Mouse (Mus musculus): ENCODE results near the gene Nudt16l1.

The Nudt16l1 gene

DNA sequence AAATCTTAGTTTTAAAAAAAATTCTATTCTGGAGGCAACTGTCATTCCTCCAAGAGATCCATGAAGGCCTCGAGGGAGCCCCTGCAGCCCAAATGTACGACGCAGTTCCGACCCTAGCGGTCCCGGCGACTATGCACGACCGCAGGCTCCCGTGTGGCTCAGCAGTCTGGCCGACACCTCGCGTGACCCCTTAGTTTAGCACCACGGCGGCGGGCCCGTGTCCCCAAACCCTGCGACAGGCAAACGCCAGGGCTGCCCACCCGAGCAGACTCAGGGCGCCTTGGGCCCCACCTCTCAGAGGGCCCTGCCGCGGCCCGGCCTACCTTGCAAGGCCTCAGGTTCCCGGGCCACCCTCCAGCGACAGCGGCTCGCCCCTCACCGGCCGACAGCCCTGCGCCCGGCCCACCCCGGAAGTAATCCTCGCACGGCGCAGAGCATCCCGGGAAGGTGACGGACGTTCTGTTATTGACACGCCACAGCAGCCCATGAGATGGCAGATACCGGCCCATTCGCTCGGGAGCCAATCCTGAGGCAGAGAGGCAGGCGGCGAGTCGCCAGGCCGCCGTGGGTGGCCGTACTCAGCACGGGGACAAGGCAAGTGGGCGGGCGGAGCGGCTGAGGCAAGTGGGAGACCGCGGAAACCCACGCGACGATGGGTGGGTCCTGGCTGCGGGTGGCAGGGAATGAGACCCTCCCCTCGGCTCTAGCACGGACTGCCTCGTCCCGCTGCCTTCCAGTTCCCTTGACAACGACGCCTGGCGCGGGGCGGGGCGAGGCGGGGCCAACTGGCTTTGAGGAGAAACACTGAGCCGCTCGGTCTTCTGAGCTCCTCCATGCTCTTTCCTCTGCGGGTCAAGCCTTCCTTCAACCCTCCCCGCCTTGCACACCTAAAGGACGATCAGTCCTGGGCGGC is 25.5 kb downstream of the Nudt16l1 start, which contains the start of gene Anks3:
Anks3 (minus strand) TSS at position 409 of the 913 bp plus-strand sequence.
- peak; percentile 61; the same call in 1 of the 2 replicates for TF ChIP-seq GATA4 (IDR thresholded peaks at IDR 0.05; ENCODE audit: insufficient replicate concordance, low read length)

DNA sequence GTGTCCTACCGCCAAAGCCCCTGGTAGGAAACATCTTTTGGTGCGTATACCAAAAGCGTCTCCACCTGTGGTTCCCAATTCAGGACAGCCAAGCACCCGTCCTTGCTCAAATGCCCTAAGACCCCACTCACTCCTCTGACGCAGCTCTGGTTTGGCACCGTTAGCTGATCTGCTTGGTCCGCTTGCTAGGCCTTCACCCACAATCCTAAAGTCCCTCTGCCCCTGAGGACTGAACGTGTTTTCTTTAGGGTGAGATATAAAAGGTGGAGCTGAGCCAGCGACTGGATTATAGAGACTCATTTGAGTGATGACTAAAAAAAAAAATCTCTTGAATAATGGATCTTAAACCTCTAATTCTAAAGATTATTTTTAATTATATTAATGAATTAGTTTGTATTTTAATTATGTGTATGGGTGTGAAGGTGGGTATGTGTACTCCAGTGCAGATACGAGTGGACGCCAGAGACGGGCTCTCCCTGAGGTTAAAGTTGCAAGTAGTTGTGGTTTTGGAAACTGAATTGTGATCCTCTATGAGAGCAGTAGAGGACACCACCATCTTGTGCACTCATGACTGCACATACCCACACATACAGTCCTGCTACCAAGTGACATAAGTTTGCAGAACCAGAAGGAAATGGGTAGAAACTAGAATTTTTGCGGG is 26.3 kb downstream of the Nudt16l1 start:
- no peak for TF ChIP-seq GATA4 (IDR thresholded peaks at IDR 0.05; ENCODE audit: insufficient replicate concordance, low read length)

DNA sequence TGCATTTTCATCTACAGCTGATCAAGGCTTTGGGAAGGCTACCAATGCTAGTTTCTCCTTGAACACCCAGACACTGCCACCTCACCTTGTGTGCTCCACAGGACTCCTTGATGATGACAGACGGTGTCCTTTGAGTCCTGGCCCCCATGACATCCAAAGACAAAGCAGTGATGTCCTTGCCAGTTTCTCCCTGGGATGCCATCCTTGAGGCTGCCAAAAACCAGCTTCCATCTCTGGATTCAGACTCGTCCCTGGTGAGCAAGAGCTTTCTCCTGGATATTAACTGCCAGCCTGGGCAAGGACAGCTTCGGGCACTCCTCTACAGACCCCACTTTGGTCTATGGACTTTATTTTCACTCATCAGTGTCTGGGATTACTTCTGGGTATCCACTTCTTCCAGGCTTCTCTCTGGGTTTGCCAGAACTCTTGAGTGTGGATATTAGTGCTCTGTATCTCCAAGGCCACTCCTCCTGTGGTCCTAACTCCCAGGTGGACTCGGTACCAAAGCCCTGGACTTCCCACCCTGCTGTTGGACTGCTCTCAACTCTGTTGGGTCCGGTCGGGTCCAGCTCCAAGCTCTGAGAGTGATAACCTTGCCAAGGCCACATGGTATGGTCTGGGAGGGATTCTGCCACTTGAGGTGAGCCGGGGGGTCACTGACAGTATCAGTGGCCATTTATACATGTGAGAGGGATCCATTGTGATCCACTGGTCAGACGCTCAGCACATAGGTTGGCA is 27.0 kb downstream of the Nudt16l1 start:
- no peak for TF ChIP-seq GATA4 (IDR thresholded peaks at IDR 0.05; ENCODE audit: insufficient replicate concordance, low read length)

DNA sequence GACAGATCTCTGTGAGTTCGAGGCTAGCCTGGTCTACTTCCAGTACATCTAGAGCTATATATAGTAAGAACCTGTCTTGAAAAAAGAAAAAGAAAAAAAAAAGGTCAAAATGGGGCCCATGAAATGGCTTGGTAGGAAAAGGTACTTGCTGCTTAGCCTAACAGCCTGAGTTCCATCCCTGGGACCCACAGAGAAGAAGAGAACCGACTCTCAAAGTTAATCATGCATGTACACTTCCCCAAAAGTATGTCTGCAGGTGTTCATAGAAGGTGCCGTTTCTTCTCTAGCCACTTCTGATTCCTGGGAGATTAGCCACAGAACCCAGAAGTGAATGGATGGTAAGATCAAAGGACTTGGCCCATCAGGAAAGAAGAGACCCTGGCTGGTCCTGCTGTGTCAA is 29.9 kb downstream of the Nudt16l1 start:
- TF ChIP-seq GATA4 (IDR thresholded peaks at IDR 0.05; ENCODE audit: insufficient replicate concordance, low read length) = no peak

DNA sequence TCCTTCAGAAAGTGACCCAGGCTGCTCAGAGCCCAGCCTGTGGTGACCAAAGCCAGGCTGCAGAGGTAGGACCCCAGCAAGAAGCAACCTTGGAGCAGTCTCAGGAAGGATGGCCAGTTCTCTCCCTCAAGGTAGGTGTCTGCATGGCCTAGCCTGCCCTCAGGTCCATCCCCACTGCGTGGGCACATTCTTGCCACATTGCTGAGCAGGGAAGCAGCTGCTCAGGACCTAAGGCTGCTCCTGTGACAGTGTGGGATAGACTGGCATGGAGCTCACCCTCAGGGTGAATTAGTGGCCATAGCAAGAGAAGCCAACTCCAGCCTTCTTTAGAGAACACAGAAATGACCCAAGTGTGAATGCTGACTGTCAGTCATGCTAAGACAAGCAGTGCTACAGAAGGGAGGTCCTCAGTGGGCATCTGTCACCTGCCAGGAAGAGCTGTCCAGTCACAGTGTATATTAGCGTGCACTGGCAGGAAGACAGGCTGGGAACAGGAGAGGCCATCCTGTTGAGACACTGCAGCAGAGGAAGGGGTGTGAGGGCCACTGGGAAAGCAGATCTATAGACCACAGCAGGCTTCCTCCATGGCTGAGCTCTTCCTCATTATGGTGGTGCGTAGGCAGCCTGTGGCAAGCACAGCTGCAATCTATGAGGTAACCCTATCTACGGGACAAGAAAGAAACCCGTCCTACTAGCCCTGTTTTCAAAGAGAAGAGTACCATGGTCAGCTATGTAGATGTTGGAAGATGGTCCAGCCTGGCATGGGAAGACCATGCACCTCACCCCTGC is 30.7 kb downstream of the Nudt16l1 start:
- TF ChIP-seq GATA4 (IDR thresholded peaks at IDR 0.05; ENCODE audit: insufficient replicate concordance, low read length) = no peak

DNA sequence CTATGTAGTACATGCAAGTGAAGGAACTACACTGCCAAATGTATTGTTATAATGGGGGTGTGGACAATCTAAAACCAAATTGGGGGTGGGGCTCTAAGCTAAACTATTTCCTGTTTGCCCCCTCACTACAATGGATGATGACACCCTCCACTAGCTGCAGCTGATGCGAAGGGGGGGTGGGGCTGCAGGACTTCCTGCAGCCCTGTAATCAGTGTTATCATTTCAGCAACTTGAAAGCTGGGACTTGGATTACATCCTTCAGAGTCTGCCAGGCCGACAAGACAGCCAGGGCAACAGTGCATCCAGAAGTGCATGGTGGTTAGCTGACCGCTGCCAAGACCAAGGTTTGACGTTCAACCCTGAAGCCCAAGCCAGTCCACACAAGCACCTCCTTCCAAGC is 33.1 kb downstream of the Nudt16l1 start:
- TF ChIP-seq GATA4 (IDR thresholded peaks at IDR 0.05; ENCODE audit: insufficient replicate concordance, low read length) = no peak; the same call in 1 of the 2 replicates

DNA sequence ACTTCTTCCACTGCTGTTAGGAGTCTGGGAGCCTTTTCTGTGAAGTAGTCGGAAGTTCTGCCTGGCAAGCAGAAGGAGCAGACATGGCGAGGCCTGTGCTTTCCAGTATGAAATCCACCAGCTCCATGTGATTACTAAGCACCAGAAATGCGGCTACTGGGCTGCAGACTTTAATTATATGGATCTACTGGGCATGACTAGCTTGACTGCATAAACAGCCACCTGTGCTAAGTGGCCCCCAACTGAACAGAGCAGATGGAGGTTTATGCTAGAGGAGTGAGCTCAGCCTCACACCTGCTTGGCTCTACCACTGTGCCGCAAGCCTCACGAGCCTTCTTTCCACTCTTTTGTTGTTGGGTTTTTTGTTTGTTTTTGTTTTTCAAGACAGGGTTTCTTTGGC is 36.0 kb downstream of the Nudt16l1 start:
- TF ChIP-seq GATA4 (IDR thresholded peaks at IDR 0.05; ENCODE audit: insufficient replicate concordance, low read length) = no peak

DNA sequence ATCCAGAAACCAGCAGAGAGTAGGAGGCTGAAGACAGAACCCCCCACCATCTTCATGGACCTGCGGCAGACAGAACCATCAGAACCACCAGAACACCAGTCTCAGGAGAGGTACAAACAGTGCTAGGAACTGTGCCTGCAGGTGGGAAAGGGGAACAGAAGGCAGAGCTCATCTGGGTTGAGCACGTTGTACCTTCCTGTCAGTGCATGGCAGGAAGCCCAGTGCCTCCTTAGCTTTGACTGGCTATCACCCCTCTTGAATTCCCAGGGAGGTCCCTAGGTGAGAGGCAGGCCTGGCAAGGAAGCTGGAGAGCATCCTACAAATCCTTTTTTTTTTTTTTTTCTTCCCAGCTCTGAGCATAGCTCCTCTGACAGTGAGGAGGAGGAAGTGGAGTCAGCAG is 37.6 kb downstream of the Nudt16l1 start:
- no peak for TF ChIP-seq GATA4 (IDR thresholded peaks at IDR 0.05; ENCODE audit: insufficient replicate concordance, low read length)

DNA sequence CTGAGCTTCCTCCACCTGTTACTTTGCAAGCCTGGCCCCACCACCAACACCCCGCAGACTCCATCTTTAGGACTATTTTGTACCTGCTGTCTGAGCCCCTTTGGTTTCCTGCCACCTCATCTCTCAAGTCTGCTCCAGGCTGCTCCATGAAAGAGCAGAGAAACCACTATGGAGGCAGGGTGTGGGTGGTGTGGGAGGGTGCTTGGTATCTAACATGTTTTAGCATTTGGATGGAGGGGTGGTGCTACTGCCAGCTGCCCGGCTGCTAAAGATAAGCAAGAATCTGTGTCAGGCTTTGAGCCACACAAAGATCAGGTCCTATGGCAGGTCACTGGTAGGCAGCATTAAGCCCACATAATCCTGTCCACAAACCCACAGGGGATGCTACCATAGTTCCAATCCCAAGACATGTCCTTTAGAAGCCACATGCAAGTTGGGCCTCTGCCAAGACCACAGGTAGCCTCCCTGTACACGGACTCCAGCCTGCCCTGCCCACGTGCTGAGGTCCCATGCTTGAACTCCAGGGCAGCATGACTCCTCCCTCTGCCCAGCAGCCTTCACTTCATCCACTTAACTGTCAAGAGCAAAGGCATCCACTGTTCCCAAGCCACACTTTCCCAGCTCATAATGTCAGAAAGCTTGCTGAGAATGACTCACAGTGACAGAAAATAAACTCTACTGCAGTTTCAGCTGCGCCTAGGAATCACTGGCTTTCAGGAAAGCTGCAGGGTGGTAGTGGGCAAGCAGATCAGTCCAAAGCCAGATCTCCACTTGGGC is 39.9 kb downstream of the Nudt16l1 start:
- TF ChIP-seq GATA4 (IDR thresholded peaks at IDR 0.05; ENCODE audit: insufficient replicate concordance, low read length) = no peak

DNA sequence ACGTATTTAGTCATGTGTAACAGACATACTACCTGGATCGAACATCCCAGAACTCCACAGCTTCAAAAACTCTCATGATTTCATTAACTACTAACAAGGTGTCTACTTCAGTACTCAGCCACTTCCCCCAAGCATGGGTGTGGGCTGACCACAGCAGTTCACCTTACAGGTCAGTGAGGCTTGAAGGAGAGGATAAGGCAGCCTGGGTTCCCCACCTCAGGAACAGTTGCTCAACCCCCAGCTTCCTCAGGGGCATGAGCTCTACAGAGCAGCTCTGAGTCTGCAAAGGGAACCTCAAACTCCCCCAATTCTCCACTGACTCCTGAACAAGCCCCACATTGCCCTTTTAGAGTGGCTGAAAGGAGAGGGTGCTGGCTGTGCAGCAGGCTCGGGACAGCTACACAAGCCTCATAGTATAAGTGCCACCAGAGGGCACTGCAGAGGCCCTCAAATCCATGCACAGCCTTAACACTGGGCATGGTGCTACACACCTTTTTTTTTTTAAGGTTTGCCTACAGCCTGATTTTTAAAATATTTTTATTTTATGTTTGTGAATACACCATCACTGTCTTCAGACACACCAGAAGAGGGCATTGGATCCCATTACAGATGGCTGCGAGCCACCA is 41.3 kb downstream of the Nudt16l1 start:
- no peak for TF ChIP-seq GATA4 (IDR thresholded peaks at IDR 0.05; ENCODE audit: insufficient replicate concordance, low read length)

DNA sequence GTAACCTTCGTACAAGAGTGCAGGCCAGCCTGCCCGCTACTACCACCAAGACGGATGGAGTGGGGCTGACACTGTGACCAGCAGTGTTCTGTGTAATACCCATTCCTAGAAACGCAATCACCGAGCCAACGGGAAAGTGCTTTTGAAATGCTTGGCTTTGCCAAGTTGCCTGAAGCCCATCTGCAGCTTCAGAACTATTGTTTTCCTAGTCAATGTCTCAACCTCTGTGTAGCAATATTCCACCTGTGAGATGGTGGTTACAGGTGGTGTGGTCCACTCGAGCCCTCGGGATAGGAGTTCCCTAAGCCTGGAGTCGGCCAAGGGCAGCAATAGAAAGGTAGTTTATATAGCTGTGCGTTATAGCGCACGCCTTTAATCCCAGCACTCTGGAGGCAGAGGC is 46.2 kb downstream of the Nudt16l1 start:
- TF ChIP-seq GATA4 (IDR thresholded peaks at IDR 0.05; ENCODE audit: insufficient replicate concordance, low read length) = no peak

Data from liver, adult (tissue).